Mouse (Mus musculus) lung, postnatal 0 days (tissue): ENCODE data around the gene Sgsm2.

ENCODE experiments used
- CTCF ChIP-seq: IDR thresholded peaks from 2 replicates; pipeline ENCODE4 v1.5.1; 2016; ENCODE audit warnings: antibody characterized with exemption, mild to moderate bottlenecking
- EP300 ChIP-seq: IDR thresholded peaks from 2 replicates; pipeline ENCODE4 v1.6.1; 2016; ENCODE audit warnings: antibody characterized with exemption, mild to moderate bottlenecking, control low read depth

- no peak for TF ChIP-seq CTCF
- TF ChIP-seq EP300: no peak
These were observed 70.7 kb downstream of the Sgsm2 start for GRCm38 (mm10) chr11:74826151-74826550.
